Mouse (Mus musculus) ES-Bruce4 (cell line): Measurements from ENCODE around the gene 4921536K21Rik. TPM values are rescaled to one million over a fixed set of nuclear protein-coding genes. Genes with fewer than 3 reads are reported as not detected.
"Not testable (repeated sequence)": the region's sequence is repeated elsewhere in the genome, so short reads cannot be mapped to it uniquely, and the experiment has no call there.

Source experiments
- H3K27ac ChIP-seq: 2 replicates; pipeline ENCODE4 v1.5.1; 2012; ENCODE audit warnings: low read length, inconsistent platforms; ENCODE audit not compliant: insufficient read depth
- H3K27me3 ChIP-seq: 2 replicates; pipeline ENCODE4 v1.6.1; 2012; ENCODE audit warnings: mild to moderate bottlenecking, low read length, inconsistent platforms; ENCODE audit not compliant: control insufficient read depth, poor library complexity, insufficient read depth, severe bottlenecking
- H3K36me3 ChIP-seq: 2 replicates; pipeline ENCODE4 v1.6.1; 2012; ENCODE audit warnings: inconsistent platforms, mild to moderate bottlenecking, low read length, moderate library complexity; ENCODE audit not compliant: control insufficient read depth, poor library complexity, insufficient read depth, severe bottlenecking
- H3K4me1 ChIP-seq: one replicate; pipeline ENCODE4 v1.8.1; 2011; ENCODE audit warnings: low read length; ENCODE audit not compliant: control insufficient read depth, insufficient read depth
- H3K4me3 ChIP-seq: 2 replicates; pipeline ENCODE4 v1.5.1; 2011; ENCODE audit warnings: low read depth, mild to moderate bottlenecking, low read length
- H3K9ac ChIP-seq: 2 replicates; pipeline ENCODE4 v1.6.1; 2012; ENCODE audit warnings: low read depth, mild to moderate bottlenecking, inconsistent platforms; ENCODE audit not compliant: poor library complexity, severe bottlenecking
- H3K9me3 ChIP-seq: replicated peaks from 2 replicates; pipeline ENCODE4 v1.6.1; 2012; ENCODE audit warnings: mild to moderate bottlenecking, low read length, inconsistent platforms; ENCODE audit not compliant: control insufficient read depth, poor library complexity, insufficient read depth, severe bottlenecking
- CTCF ChIP-seq: IDR thresholded peaks from one replicate; pipeline ENCODE4 v1.8.1; 2011; ENCODE audit warnings: low read depth, low read length
- EP300 ChIP-seq: IDR thresholded peaks from 2 replicates; pipeline ENCODE4 v1.6.1; 2011; ENCODE audit warnings: low read depth, low read length; ENCODE audit not compliant: insufficient read depth
- POLR2A ChIP-seq: IDR thresholded peaks from one replicate; pipeline ENCODE4 v1.8.1; 2011; ENCODE audit warnings: low read length; ENCODE audit not compliant: insufficient read depth
- polyA plus RNA-seq: library from polyadenylated mRNA; stranded (reverse); fragments of >200 nt; gene quantifications from 2 replicates; pipeline ENCODE4 v1.2.4, GENCODE M21; 2011; ENCODE audit warnings: low read depth; ENCODE audit not compliant: missing spikeins, insufficient read depth, insufficient read length

The 4921536K21Rik gene
- polyA plus RNA-seq, 1 experiment, result 0.72 TPM

DNA sequence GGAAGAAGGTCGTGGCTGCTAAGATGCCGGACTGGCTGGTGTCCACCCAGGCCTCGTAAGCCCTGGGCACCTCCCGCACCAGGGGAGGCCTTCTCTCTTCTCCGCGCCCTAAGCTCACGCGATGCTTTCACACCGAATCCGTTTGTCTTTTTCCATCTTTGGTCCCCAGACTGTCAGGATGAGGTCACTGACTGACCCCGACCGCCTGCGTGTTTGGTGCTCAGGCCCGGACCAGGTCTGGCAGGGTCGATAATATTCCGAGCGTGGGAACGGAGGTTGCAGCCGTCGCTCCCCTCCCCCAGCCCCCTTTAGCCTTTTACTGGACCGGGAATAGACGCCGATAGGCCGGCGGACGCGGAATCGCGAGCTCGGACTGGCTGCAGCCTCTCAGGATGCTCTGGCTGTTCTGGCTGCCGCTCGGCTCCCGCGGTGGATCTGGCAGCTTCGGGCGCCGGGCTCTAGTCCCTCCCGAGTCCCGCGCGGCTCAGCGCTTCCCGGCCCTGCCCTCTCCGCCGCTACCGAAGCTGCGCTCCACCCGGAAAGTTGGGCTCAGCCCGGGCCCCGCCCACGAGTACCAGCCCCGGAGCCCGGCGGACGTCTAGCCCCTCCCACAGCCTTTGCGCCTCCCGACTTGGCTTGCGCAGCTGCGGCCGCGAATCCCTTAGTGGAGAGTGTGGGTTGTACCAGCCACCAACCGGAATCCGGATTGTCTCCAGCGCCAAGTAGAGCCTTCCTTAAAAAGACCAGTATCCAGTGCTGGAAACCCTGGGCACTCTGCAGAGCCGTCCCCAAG lies 18.6 kb upstream of the 4921536K21Rik start:
- Histone ChIP-seq H3K36me3 (no peaks in the 10 kb centered on the region), H3K4me1 (no peaks in the 10 kb centered on the region), H3K27me3 (no peaks in the 10 kb centered on the region), H3K9ac (peak overlapping the region; percentile 65), H3K9me3 (no peaks in the 10 kb centered on the region), H3K27ac (peak overlapping the region; percentile 60), H3K4me3 (peak overlapping the region; percentile 72)
- no peak for TF ChIP-seq EP300
- no peak for TF ChIP-seq CTCF
- TF ChIP-seq POLR2A, result no peak

GRCm38 (mm10) chr11:3912875-3913271 lies 18.0 kb upstream of the 4921536K21Rik start:
- no peak for TF ChIP-seq CTCF
- no peak for TF ChIP-seq POLR2A
- TF ChIP-seq EP300, result no peak
- Histone ChIP-seq H3K9me3 (no peaks in the 10 kb centered on the region), H3K36me3 (no peaks in the 10 kb centered on the region), H3K4me3 (peak overlapping the region; percentile 72), H3K4me1 (no peaks in the 10 kb centered on the region), H3K27me3 (no peaks in the 10 kb centered on the region), H3K27ac (no peak overlapping the region), H3K9ac (peak overlapping the region; percentile 65)

- Histone ChIP-seq H3K27me3 (no peaks in the 10 kb centered on the region), H3K9me3 (no peaks in the 10 kb centered on the region), H3K4me1 (no peaks in the 10 kb centered on the region), H3K36me3 (no peaks in the 10 kb centered on the region), H3K27ac (no peak overlapping the region), H3K9ac (no peak overlapping the region), H3K4me3 (peak overlapping the region; percentile 72)
- TF ChIP-seq POLR2A, result no peak
- TF ChIP-seq EP300, result no peak
- no peak for TF ChIP-seq CTCF
These were observed 17.4 kb upstream of the 4921536K21Rik start for GRCm38 (mm10) chr11:3912100-3912874.

DNA sequence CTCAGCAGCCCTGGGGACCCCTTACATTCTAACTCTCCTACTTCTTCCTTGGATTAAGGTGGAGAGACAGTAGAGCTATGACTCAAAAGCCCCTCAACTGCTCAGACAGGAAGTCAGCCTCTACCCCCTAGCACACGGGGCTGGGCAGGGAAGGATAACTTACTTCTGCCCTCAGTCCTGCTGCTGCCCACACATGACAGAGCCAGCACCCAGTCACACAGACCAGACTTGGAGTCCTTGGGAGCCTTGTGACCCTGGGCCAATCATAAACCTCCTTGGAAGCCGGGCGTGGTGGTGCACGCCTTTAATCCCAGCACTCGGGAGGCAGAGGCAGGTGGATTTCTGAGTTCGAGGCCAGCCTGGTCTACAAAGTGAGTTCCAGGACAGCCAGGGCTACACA lies 16.5 kb upstream of the 4921536K21Rik start:
- not testable (repeated sequence) for H3K4me1 ChIP-seq, H3K9ac ChIP-seq, H3K27me3 ChIP-seq, H3K36me3 ChIP-seq, H3K27ac ChIP-seq, H3K4me3 ChIP-seq, H3K9me3 ChIP-seq

DNA sequence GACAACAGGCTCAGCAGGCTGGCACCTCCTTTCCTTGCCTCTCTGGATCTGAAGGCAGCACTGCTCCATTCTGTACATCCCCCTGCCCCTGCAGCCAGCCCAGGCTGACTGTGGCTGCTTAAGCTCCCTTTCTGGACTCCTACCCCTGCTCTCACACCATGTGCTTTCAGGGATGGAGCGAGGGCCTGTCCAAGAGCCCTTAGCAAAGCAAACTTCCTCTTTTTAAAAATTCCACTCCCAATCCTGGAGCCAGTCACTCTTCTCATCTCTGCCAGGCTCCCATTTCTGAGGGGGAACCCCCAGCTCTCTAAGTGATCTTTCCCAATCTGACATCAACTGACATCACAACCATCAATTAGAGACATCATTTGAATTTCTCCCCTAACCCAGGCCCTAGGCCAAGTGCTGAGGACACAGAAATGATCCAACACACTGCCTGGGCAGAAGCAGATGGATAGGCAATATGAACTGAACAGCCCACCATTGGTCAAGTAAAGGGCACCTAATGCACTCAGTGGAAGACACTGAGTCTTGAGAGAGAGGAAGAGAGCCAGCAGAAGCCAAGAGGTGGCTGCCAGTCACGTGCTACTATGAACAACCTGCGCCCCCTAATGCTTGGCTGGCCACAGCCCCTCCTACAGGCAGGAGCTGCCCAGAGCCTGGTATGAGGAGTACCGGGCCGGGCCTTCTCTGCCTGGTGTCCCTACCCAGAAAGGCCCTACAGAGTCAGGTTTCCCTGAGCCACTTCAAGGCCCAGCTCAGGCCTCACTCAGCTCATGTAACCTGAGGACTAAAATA lies 15.8 kb upstream of the 4921536K21Rik start:
- Histone ChIP-seq H3K9me3 (no peaks in the 10 kb centered on the region), H3K36me3 (no peaks in the 10 kb centered on the region), H3K4me3 (no peak overlapping the region), H3K9ac (no peak overlapping the region), H3K27me3 (no peaks in the 10 kb centered on the region), H3K27ac (no peak overlapping the region), H3K4me1 (no peaks in the 10 kb centered on the region)
- no peak for TF ChIP-seq EP300
- no peak for TF ChIP-seq CTCF
- no peak for TF ChIP-seq POLR2A

DNA sequence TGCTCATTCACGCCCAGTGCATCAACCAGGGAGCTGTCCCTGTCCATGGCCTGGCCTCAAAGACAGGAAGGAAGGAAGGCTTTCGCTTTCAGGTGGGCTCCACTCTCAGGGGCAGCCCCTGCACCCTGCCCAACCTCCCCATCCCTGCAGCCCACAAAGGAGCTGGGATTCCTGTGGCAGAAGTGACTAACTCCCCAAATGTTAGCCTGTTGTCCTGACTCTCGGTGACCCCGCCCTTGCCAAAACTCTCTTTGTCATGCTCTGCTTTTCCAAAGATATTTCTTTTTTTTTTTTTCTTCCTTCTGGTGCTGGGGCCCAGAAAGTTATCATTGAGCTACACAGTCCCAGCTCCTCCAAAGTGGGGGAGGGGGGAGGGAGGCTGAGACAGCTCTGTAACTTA lies 14.3 kb upstream of the 4921536K21Rik start:
- Histone ChIP-seq H3K27me3 (no peaks in the 10 kb centered on the region), H3K4me1 (peaks cover 5% of the 10 kb centered on the region), H3K27ac (no peak overlapping the region), H3K4me3 (no peak overlapping the region), H3K9me3 (no peaks in the 10 kb centered on the region), H3K36me3 (no peaks in the 10 kb centered on the region), H3K9ac (no peak overlapping the region)
- TF ChIP-seq EP300 (no peak), POLR2A (no peak), CTCF (no peak)
